In the genomic region with DNA sequence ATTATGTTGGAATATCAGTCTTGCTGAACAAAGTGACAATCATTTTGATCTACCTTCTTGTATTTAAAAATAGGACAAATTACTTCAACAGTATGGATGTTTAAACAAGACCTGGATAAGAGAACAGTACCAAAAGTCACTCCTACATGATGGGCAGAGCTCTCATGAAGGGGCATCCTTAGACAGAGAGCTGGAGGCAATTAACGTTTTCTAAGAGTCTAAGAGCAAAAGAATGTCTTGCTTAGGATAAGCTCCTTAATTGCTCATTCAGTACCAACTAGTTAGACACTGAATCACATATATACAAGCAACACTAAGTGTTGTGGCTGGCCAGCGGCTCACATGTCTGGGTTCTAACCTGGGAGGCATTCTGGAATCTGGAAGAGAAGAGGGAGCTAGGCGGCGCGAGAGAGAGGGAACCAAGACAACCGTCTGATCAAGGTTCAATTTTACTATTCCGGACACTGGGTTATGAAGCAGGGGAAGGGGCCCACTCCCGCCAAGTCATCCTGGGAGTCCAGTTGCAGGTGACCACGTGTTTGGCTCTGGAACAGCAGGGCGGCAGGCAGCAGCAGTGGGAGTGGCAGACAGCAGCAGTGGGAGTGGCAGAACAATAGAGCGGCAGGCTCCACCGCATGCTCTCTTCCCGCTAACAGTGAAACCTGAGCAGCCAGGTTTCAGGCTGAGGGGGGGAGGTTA, we compare ENCODE assay signal across 8 mouse cellular contexts. TPM values are rescaled to one million over a fixed set of nuclear protein-coding genes. Genes with fewer than 3 reads are reported as not detected.
DNase-seq lines count a peak whose midpoint lies in the region; ATAC-seq and TF ChIP-seq lines count a peak whose summit lies in the region.

No protein-coding gene starts in this region.

- no peak overlapping the region for H3K27ac ChIP-seq in testis, adult 2 months (ENCODE audit: control insufficient read depth, insufficient read depth, low read depth, low read length)
- H3K27ac ChIP-seq in forebrain, embryonic 10.5 days = peak overlapping the region; percentile 66; the same call in 1 of the 2 replicates
- H3K27ac ChIP-seq in lung, embryonic 15.5 days = no peak overlapping the region

- TF ChIP-seq CTCF in testis, adult 2 months (IDR thresholded peaks at IDR 0.05; ENCODE audit: control insufficient read depth, insufficient read depth, insufficient replicate concordance, low read depth, low read length) = no peak

- no peaks in the 10 kb centered on the region for H3K36me3 ChIP-seq in testis, adult 2 months (ENCODE audit: control insufficient read depth, insufficient read depth, low read length)
- H3K36me3 ChIP-seq in forebrain, embryonic 10.5 days (replicated peaks) = no peaks in the 10 kb centered on the region
- no peaks in the 10 kb centered on the region for H3K36me3 ChIP-seq in lung, embryonic 15.5 days

- no peak overlapping the region for H3K9ac ChIP-seq in lung, embryonic 15.5 days

- H3K4me2 ChIP-seq in lung, embryonic 15.5 days = peak overlapping the region; percentile 52

- H3K4me1 ChIP-seq in testis, adult 2 months (ENCODE audit: control insufficient read depth, insufficient read depth, low read length) = peaks cover 6% of the 10 kb centered on the region
- peaks cover 9% of the 10 kb centered on the region for H3K4me1 ChIP-seq in forebrain, embryonic 10.5 days
- H3K4me1 ChIP-seq in lung, embryonic 15.5 days = 0 out of 2 replicates have a peak, but pooled peaks cover 3% of the 10 kb centered on the region

- no peak for DNase-seq in testis, postnatal 10 days (ENCODE audit: low spot score)
- DNase-seq in forebrain, embryonic 10.5 days (ENCODE audit: extremely low spot score, low spot score) = peak; percentile 64
- DNase-seq in kidney, adult 8-10 months = peak; percentile 75 to 79
- peak; percentile 68 for DNase-seq in retina, embryonic 14.5 days (ENCODE audit: low spot score)
- no peak for DNase-seq in adipocyte (ENCODE audit: low spot score)
- DNase-seq in cerebellum, adult 18-20 months = no peak

- no peaks in the 10 kb centered on the region for H3K9me3 ChIP-seq in forebrain, embryonic 10.5 days
- H3K9me3 ChIP-seq in lung, embryonic 15.5 days = no peaks in the 10 kb centered on the region

- H3K27me3 ChIP-seq in testis, adult 2 months (ENCODE audit: control insufficient read depth, insufficient read depth, low read length) = no peaks in the 10 kb centered on the region
- H3K27me3 ChIP-seq in forebrain, embryonic 10.5 days (ENCODE audit: poor library complexity, severe bottlenecking) = no peaks in the 10 kb centered on the region
- H3K27me3 ChIP-seq in lung, embryonic 15.5 days = no peaks in the 10 kb centered on the region

- 2% methylated on average over 13 of the region's 13 CpGs for WGBS in forebrain, embryonic 10.5 days
- 2% methylated on average over 13 of the region's 13 CpGs for WGBS in lung, embryonic 15.5 days

- peak; percentile 83; the same call in 1 of the 2 replicates for ATAC-seq in lung, embryonic 15.5 days (ENCODE audit: borderline replicate concordance, extremely low read depth, low FRiP score, low TSS enrichment)

- TF ChIP-seq POLR2A in testis, adult 2 months (IDR thresholded peaks at IDR 0.05; ENCODE audit: control insufficient read depth, low read depth, low read length) = no peak

- H3K4me3 ChIP-seq in testis, adult 2 months (ENCODE audit: control insufficient read depth, low read depth, low read length) = peak overlapping the region; percentile 63
- H3K4me3 ChIP-seq in forebrain, embryonic 10.5 days = peak overlapping the region; percentile 46
- peak overlapping the region; percentile 23; the same call in 1 of the 2 replicates for H3K4me3 ChIP-seq in lung, embryonic 15.5 days

RNA-seq across cellular contexts. Expression of gene Akr1c19, which starts 16.5 kb away (rescaled TPM):
- polyA plus RNA-seq in testis, adult 2 months (2012; rRNA removed) = 0.56 and 3.2 TPM in 2 replicates
- polyA plus RNA-seq in forebrain, embryonic 10.5 days (2016; fragmentation: Nextera tagmentation; extraction: Ambion mirVana) = 0.15 and 0.26 TPM in 2 replicates
- polyA plus RNA-seq in lung, embryonic 15.5 days (2015; fragmentation: Nextera tagmentation; extraction: Ambion mirVana) = 10.3 and 11.7 TPM in 2 replicates

RNA-seq across cellular contexts. Expression of gene Akr1c12, which starts 34.2 kb away (rescaled TPM):
- 0.84 and 1.3 TPM in 2 replicates for polyA plus RNA-seq in testis, adult 2 months (2012; rRNA removed)
- 0.15 TPM in 1 of 2 replicates, not detected in the other for polyA plus RNA-seq in forebrain, embryonic 10.5 days (2016; fragmentation: Nextera tagmentation; extraction: Ambion mirVana)
- polyA plus RNA-seq in lung, embryonic 15.5 days (2015; fragmentation: Nextera tagmentation; extraction: Ambion mirVana) = 0.73 and 2.7 TPM in 2 replicates

RNA-seq across cellular contexts. Expression of gene Akr1c13, which starts 54.1 kb away (rescaled TPM):
- 3.6 and 4.0 TPM in 2 replicates for polyA plus RNA-seq in testis, adult 2 months (2012; rRNA removed)
- polyA plus RNA-seq in forebrain, embryonic 10.5 days (2016; fragmentation: Nextera tagmentation; extraction: Ambion mirVana) = 0.21 and 0.52 TPM in 2 replicates
- polyA plus RNA-seq in lung, embryonic 15.5 days (2015; fragmentation: Nextera tagmentation; extraction: Ambion mirVana) = 6.5 and 13.7 TPM in 2 replicates

Comparison
In these comparisons a context has a peak if more than half of its experiments do, and no peak if none do; other contexts are left out.
1. DNase-seq: peak in forebrain, embryonic 10.5 days (single experiment), kidney, adult 8-10 months (2 of 2) and retina, embryonic 14.5 days (single experiment); none in testis, postnatal 10 days (single experiment), adipocyte (single experiment) and cerebellum, adult 18-20 months (0 of 2).
2. Peak in every context shown above with its lines, with median percentiles within 50 percentile points of each other: H3K4me3 ChIP-seq.